Mouse (Mus musculus): Measurements from ENCODE around the gene Spo11. TPM values are rescaled to one million over a fixed set of nuclear protein-coding genes. Genes with fewer than 3 reads are reported as not detected.

The Spo11 gene
- total RNA-seq, 2 experiments from 2014 or later = 0.29 TPM; not detected in 1

- Histone ChIP-seq H3K4me3 (peak overlapping the region; percentile 91), H3K27ac (peak overlapping the region; percentile 81)
- peak; percentile 90 to 94 for DNase-seq (ENCODE audit: low spot score in 2 of 2)
- TF ChIP-seq CTCF (conservative IDR thresholded peaks at IDR 0.05) = no peak
Observed at GRCm38 (mm10) chr2:173021633-173022055, 44.1 kb downstream of the Spo11 start.

- no peak for DNase-seq (ENCODE audit: low spot score in 2 of 2)
- no peak for TF ChIP-seq CTCF (conservative IDR thresholded peaks at IDR 0.05)
- peak overlapping the region; percentile 81 for H3K27ac ChIP-seq
- H3K4me3 ChIP-seq = peak overlapping the region; percentile 91
Observed at GRCm38 (mm10) chr2:173022056-173022681, 44.7 kb downstream of the Spo11 start.

GRCm38 (mm10) chr2:173022813-173023212 is 45.3 kb downstream of the Spo11 start:
- no peak overlapping the region for H3K27ac ChIP-seq
- peak overlapping the region; percentile 91 for H3K4me3 ChIP-seq
- DNase-seq (ENCODE audit: low spot score in 2 of 2) = no peak
- no peak for TF ChIP-seq CTCF (conservative IDR thresholded peaks at IDR 0.05)

- DNase-seq (ENCODE audit: low spot score in 2 of 2) = no peak
- TF ChIP-seq CTCF (conservative IDR thresholded peaks at IDR 0.05) = no peak
- H3K27ac ChIP-seq = no peak overlapping the region
- H3K4me3 ChIP-seq = no peak overlapping the region
Observed at GRCm38 (mm10) chr2:173023371-173023851, 45.9 kb downstream of the Spo11 start.

- no peak overlapping the region for H3K27ac ChIP-seq
- no peak for TF ChIP-seq CTCF (conservative IDR thresholded peaks at IDR 0.05)
- no peak for DNase-seq (ENCODE audit: low spot score in 2 of 2)
- H3K4me3 ChIP-seq = no peak overlapping the region
Observed at GRCm38 (mm10) chr2:173023966-173024365, 46.5 kb downstream of the Spo11 start.

- H3K27ac ChIP-seq = no peak overlapping the region
- no peak for DNase-seq (ENCODE audit: low spot score in 2 of 2)
- no peak for TF ChIP-seq CTCF (conservative IDR thresholded peaks at IDR 0.05)
- no peak overlapping the region for H3K4me3 ChIP-seq
Observed at GRCm38 (mm10) chr2:173024392-173024791, 46.9 kb downstream of the Spo11 start.

GRCm38 (mm10) chr2:173024938-173025337 is 47.4 kb downstream of the Spo11 start:
- no peak for TF ChIP-seq CTCF (conservative IDR thresholded peaks at IDR 0.05)
- no peak for DNase-seq (ENCODE audit: low spot score in 2 of 2)
- no peak overlapping the region for H3K27ac ChIP-seq
- no peak overlapping the region for H3K4me3 ChIP-seq

- no peak for DNase-seq (ENCODE audit: low spot score in 2 of 2)
- Histone ChIP-seq H3K27ac (no peak overlapping the region), H3K4me3 (no peak overlapping the region)
- no peak for TF ChIP-seq CTCF (conservative IDR thresholded peaks at IDR 0.05)
Observed at GRCm38 (mm10) chr2:173026286-173026685, 48.8 kb downstream of the Spo11 start.

GRCm38 (mm10) chr2:173026688-173027131 is 49.2 kb downstream of the Spo11 start:
- DNase-seq (ENCODE audit: low spot score in 2 of 2) = no peak
- Histone ChIP-seq H3K27ac (no peak overlapping the region), H3K4me3 (no peak overlapping the region)
- TF ChIP-seq CTCF (conservative IDR thresholded peaks at IDR 0.05) = no peak

- H3K4me3 ChIP-seq = no peak overlapping the region
- TF ChIP-seq CTCF (conservative IDR thresholded peaks at IDR 0.05) = no peak
Observed at GRCm38 (mm10) chr2:173027169-173027823, 49.8 kb downstream of the Spo11 start.

GRCm38 (mm10) chr2:173027824-173028495 is 50.5 kb downstream of the Spo11 start:
- no peak for TF ChIP-seq CTCF (conservative IDR thresholded peaks at IDR 0.05)
- no peak for DNase-seq (ENCODE audit: low spot score in 2 of 2)
- Histone ChIP-seq H3K4me3 (no peak overlapping the region), H3K27ac (no peak overlapping the region)

More at GRCm38 (mm10) chr2:173027169-173027823, 49.8 kb downstream of the Spo11 start:
- no peak overlapping the region for H3K27ac ChIP-seq
- DNase-seq (ENCODE audit: low spot score in 2 of 2) = no peak

- Histone ChIP-seq H3K4me3 (no peak overlapping the region), H3K27ac (no peak overlapping the region)
- no peak for DNase-seq (ENCODE audit: low spot score in 2 of 2)
- 0 out of 2 replicates have a peak, but pooled peaks have one; percentile 11 for TF ChIP-seq CTCF (conservative IDR thresholded peaks at IDR 0.05)
Observed at GRCm38 (mm10) chr2:173028508-173029031, 51.1 kb downstream of the Spo11 start.
